In genomic region chr10:75637711-75638110, GRCm38 (mm10) we compare ENCODE assay signal across 25 mouse cellular contexts. TPM values are rescaled to one million over a fixed set of nuclear protein-coding genes. Genes with fewer than 3 reads are reported as not detected.
DNase-seq lines count a peak whose midpoint lies in the region; TF ChIP-seq lines count a peak whose summit lies in the region.
"Had no signal": no experiment of that assay in that cellular context is flagged by ENCODE, and none has a peak within 500 bp of the region (broad histone marks: within the 10 kb centered on the region; RNA-seq: fewer than 3 reads in every experiment).

No protein-coding gene starts in this region.

- DNase-seq in gastrocnemius, adult 2 months, result peak; percentile 17
- DNase-seq in gastrocnemius, postnatal 14 days, result no peak
- DNase-seq in layer of hippocampus, adult 9-11 months, result peak; percentile 1
- no peak for DNase-seq in layer of hippocampus, postnatal 36 days
- peak; percentile 18 for DNase-seq in urinary bladder, adult 2 months (ENCODE audit: low spot score)
- no peak for DNase-seq in urinary bladder, postnatal 25 days (ENCODE audit: low spot score)
- DNase-seq: adrenal gland, adult 2 months; adrenal gland, postnatal 36 days; B cell, adult 2 months; gastrocnemius, postnatal 25 days; heart, adult 18-20 months; heart, postnatal 10 days; kidney, adult 18-20 months; lung, embryonic 14.5 days; lung, postnatal 14 days; right cerebral cortex, postnatal 4 days; thymus, postnatal 14 days had no signal

- no peak overlapping the region for H3K27ac ChIP-seq in gastrocnemius, adult 2 months
- H3K27ac ChIP-seq: forebrain, embryonic 13.5 days; heart, embryonic 13.5 days; hindbrain, embryonic 15.5 days; kidney, embryonic 15.5 days; left cerebral cortex, adult 2 months; limb, embryonic 12.5 days; liver, embryonic 15.5 days had no signal

- intact Hi-C loops in gastrocnemius, adult 2 months (cut with DNase I), result loop anchor here (5.0 kb wide), 2 partner anchors 65 to 215 kb away; no protein-coding TSS in a partner anchor
- intact Hi-C loops in gastrocnemius, postnatal 14 days (cut with DNase I; ENCODE audit: low total_unique reads), result no loop called here

- no peak for TF ChIP-seq CTCF in gastrocnemius, adult 2 months (IDR thresholded peaks at IDR 0.05)

- no peak overlapping the region for H3K4me3 ChIP-seq in gastrocnemius, adult 2 months
- H3K4me3 ChIP-seq: forebrain, embryonic 13.5 days; heart, embryonic 13.5 days; hindbrain, embryonic 10.5 days; hindbrain, embryonic 15.5 days; kidney, embryonic 15.5 days; left cerebral cortex, adult 2 months; limb, embryonic 12.5 days; liver, embryonic 15.5 days had no signal

RNA-seq across cellular contexts. Expression of gene Susd2, which starts 6.1 kb away (rescaled TPM):
- total RNA-seq in gastrocnemius, adult 2 months (2021), result 1 to 10 TPM; 1.0 to 2.4 TPM
- total RNA-seq in gastrocnemius, postnatal 14 days (2021), result 1 to 10 TPM; 2.1 to 3.2 TPM
- 1 to 10 TPM; 1.5 to 1.9 TPM for total RNA-seq in layer of hippocampus, postnatal 36 days (2021)
- polyA plus RNA-seq in urinary bladder, adult 2 months (2012; rRNA removed), result 57.5 and 76.1 TPM in 2 replicates

RNA-seq across cellular contexts. Expression of gene Ggt5, which starts 48.6 kb away (rescaled TPM):
- total RNA-seq in gastrocnemius, adult 2 months (2021), result 1 to 10 TPM; 2.9 to 4.6 TPM
- total RNA-seq in gastrocnemius, postnatal 14 days (2021), result 1 to 10 TPM; 5.6 to 7.4 TPM
- total RNA-seq in layer of hippocampus, postnatal 36 days (2021), result 1 to 10 TPM; 2.2 to 3.2 TPM
- polyA plus RNA-seq in urinary bladder, adult 2 months (2012; rRNA removed), result 8.6 and 10.5 TPM in 2 replicates

Comparison
In these comparisons a context has a peak if more than half of its experiments do, and no peak if none do; other contexts are left out.
1. DNase-seq: peak in gastrocnemius, adult 2 months (single experiment), layer of hippocampus, adult 9-11 months (single experiment) and urinary bladder, adult 2 months (single experiment); none in gastrocnemius, postnatal 14 days (single experiment), layer of hippocampus, postnatal 36 days (0 of 2) and urinary bladder, postnatal 25 days (single experiment).